Mouse (Mus musculus): ENCODE measurements around the gene Angptl6.

The Angptl6 gene

DNA sequence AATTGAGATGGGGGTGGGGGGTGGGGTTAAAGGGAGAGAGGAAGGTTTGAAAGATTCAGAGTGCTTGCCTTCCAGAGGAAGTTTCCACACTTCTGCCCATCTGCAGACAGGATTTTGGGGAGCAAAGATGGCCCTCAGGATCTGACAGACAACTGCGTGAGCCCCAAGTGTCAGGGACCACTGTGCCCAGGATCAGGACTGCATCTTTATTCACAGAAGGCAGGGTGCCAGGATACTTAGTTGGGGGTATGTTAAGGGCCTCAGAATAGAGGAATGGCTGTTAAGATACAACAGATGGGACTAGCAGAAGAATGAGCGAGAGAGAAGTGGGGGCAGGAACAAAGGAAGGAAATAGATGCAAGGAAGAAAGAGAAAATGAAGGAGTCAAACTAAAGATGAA, 7.0 kb upstream of the Angptl6 start:
- no peak for DNase-seq (ENCODE audit: low spot score in 2 of 2)

DNA sequence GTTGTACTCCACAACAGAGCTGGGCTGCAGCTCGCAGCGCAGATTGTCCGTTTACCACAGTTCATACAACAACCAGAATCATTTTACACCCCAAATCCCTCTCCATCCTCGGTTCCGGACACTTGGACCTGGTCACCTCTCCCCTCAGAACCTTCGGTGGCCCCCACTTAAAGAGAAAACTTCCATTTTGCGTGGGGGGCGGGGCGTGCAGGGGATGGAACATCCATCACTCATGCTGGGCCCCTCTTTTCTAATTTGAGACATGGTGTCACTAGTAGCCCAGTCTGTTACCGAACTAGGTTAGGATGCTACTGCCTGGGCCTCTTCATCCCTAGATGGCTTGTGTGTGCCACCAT, 839 bp downstream of the Angptl6 start:
- no peak for DNase-seq (ENCODE audit: low spot score in 2 of 2)

DNA sequence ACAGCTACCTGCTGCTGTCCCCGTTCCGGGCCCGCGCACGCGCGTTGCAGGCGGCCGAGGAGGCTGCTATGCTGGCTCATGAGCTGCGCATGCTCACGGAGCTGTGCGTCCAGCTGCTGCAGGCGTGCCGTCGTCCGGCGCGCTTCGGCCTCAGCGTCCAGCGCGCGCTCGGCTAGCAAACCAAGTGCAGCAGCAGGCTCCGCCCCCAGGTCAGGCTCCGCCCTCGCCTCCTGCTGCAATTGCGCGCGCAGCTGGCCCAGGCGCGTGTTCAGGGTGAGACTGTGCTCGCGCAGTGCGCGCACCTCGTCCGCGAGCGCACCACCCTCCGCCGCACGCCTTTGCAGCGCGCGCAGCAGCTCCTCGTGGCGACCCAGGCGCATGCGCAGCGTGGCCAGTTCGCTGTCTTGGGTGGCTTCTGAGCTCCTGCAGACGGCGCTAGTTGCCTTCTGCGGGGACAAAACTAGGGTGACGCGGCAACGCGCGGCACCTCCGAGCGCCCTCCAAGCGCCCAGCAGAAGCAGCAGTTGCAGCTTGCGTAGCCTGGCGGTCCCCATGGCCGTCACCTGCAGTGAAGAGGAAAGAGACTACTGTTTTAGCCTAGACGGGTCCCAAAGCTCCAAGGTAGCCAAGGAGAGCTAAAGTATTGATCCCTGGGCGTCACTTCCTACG, 1.4 kb downstream of the Angptl6 start:
- peak; percentile 99 for DNase-seq (ENCODE audit: low spot score in 2 of 2)

GRCm38 (mm10) chr9:20877118-20878040, 2.1 kb downstream of the Angptl6 start:
- no peak for DNase-seq (ENCODE audit: low spot score in 2 of 2)

- DNase-seq (ENCODE audit: low spot score in 2 of 2) = no peak
These were observed 3.0 kb downstream of the Angptl6 start for GRCm38 (mm10) chr9:20876318-20877117.

DNA sequence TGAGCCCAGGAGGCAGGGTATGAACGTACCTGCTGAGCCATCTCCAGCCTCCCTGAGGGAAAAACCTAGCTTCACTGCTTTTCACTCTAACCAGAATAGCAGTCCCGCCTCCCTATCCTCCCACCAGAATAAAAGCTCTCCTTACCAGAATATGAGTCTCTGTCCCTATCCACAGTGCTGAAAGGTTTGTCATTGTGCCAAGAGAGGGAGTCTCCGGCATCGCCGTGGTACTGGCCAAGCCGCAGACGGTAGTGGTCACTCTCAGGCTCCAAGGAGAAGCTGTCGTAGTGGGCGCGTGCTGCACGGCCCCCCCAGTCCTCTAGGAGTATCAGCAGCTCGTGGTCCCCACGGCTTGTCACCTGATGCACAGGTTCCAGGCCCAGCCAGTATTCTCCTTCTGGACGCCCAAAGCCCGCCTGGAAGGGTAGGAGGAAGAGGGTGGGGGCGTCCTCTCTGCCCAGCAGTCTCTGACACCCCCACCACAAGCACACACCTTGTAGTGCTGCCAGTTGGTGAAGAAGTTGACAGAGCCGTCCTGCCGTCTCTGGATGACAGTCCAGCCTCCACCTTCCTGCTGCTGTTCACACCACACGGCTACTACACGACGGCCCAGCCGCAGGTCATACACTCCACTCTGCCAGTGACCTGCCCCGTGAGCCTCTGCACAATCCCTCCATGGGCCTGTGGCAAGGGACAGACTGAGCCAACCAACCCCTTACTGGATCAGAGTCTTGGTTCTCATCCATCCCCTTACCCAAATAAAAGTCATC, 4.3 kb downstream of the Angptl6 start:
- no peak for DNase-seq (ENCODE audit: low spot score in 2 of 2)

DNA sequence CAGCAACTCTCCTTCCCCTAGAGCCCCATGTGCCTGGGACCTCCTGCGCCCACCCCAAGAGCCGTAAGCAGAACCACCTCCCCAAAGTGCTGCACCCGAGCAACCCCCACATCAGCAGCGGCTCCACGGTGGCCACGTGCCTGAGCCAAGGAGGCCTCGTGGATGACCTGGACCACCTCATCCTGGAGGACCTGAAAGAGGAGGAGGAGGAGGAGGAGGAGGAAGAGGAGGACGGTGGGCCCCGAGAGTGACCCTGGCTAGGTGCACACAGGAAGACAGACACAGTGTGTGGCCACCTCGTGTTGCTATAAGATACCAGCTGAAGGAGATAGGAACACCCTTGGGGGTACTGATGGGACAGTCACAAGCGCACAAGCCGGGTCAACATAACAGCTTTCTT, 6.0 kb downstream of the Angptl6 start:
- no peak for DNase-seq (ENCODE audit: low spot score in 2 of 2)

- no peak for DNase-seq (ENCODE audit: low spot score in 2 of 2)
These were observed 6.5 kb downstream of the Angptl6 start for GRCm38 (mm10) chr9:20872991-20873390.

DNA sequence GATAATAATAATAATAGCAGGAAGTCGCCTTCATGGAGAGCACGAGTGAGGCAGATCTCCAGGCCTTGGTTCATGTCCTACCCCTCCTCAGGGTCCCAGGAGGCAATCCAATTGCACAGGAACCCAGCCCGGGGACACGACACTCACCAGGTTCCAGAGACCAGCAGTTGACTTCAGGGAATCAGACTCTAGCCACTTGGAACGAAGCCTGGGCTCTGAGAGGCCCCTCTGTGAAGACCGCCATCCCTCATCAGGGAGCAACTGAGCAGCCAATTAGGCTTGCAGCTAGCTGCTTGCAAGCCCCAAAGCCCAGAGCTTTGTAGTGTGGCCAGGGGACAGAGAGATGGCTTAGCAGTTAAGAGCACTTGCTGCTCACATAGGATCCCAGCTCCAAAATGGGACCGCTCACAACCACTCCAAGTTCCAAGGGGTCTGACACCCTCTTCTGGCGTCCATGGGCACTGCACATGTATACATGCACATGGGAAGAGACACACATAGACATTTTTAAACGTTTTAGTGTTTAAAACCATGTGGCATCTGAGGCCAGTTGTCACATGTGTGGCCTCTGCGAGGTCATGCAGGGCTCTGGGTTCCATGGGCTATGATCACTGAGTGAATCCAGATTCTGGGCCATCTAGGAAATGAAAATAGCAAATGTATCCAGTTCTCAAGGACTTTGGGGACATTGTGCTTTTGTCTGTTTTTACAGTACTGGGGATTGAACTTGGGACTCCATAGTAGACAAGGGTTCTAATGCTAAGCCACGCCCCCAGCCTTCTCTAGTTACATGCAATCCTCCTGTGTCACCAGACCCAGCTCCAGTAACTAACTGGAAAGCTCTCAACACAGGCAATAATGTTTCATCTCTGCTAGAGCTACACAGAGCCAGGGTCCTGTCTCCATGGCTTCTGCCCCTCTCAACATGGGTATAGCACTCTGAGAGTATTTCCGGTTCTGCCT, 9.0 kb downstream of the Angptl6 start:
- DNase-seq (ENCODE audit: low spot score in 2 of 2) = no peak

DNA sequence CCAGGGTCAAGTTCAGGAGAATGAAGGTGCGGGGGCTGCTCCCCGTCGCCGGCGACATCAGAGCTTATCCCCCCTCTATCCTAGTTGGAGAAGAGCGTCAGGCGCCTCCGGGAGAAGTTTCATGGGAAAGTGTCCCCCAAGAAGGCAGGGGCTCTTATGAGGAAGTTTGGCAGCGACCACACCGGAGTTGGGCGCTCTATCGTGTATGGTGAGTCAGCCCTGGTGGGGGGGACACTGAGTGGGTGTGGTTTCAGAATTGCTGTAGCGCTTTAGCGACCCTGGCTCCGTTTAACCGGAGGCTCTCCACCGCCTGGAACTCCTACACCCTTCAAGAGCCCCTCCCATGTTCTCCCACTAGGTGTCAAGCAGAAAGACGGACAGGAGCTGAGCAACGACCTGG, 10.3 kb downstream of the Angptl6 start:
- DNase-seq (ENCODE audit: low spot score in 2 of 2) = no peak

DNA sequence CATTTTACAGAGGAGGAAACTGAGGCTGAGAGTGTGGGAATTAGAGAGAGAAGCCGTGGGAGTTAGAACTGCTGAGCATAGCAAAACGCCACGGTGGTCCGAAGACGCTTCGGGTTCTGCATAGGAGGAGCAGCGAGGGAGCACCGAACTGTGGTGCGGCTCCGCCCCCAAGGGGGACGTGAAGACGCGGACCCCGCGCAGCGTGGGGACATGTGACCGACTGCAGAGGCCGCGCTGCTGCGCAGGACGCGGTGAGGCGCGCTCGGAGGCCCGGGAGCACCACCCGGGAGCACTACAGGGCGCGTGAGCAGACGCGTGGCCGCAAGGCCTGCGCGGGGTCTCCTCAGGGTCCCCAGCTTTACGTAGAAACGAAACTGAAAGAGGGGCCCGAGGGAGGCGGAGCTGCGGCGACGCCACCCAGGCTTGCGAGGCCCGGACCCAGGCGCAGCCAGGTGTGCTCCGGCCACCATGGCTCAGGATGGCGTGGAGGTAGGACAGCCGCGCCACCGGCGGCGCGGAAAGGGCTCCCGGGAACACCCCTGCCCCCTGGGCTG, 11.0 kb downstream of the Angptl6 start, which contains the start of gene A230050P20Rik:
Gene A230050P20Rik (plus strand): TSS at position 195 of the 554 bp plus-strand sequence.
- peak; percentile 61 to 69 for DNase-seq (ENCODE audit: low spot score in 2 of 2)

- DNase-seq (ENCODE audit: low spot score in 2 of 2) = no peak
These were observed 12.6 kb downstream of the Angptl6 start for GRCm38 (mm10) chr9:20866879-20867278.

DNA sequence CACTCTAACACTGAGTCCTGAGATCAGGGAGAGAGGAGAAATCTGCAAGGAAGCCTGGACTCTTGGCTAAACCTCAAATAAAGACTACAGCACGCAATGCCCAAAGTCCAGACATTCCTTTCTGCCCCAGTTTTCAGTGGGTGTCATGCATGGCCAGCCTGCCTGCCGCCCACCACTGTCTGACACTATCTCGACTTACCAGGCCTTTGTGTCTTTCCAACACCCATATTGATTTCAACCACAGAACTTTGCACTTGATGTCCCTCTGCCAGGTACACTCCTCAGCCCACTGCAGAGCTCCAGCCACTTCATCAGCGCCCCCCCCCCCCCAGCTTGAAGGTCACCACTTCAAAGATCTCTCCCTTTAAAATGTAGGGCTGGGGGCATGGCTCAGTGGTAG, 17.3 kb downstream of the Angptl6 start:
- DNase-seq (ENCODE audit: low spot score in 2 of 2) = no peak

- no peak for DNase-seq (ENCODE audit: low spot score in 2 of 2)
These were observed 17.7 kb downstream of the Angptl6 start for GRCm38 (mm10) chr9:20861821-20862220.

DNA sequence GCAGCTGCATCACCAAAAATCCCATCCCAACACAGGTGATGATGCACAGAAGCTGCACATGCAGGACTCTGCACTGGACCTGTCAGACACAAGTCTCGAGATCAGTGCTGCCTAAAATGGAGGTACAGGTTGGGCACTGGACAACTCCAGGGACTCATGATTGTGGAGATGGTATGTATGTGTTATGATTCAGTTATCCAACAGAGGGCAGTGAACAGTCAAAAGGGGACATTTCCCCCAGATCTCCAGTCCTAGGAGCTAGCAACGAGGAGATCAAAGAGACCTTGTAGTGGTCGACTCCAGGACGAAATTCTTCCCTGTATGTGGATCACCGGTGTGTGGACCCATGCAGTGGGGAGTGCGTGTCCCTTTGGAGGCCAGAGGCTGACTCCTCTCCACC, 19.6 kb downstream of the Angptl6 start:
- DNase-seq (ENCODE audit: low spot score in 2 of 2) = no peak

GRCm38 (mm10) chr9:20857131-20857530, 22.4 kb downstream of the Angptl6 start:
- no peak for DNase-seq (ENCODE audit: low spot score in 2 of 2)

GRCm38 (mm10) chr9:20850179-20850578, 29.3 kb downstream of the Angptl6 start:
- DNase-seq (ENCODE audit: low spot score in 2 of 2) = no peak

DNA sequence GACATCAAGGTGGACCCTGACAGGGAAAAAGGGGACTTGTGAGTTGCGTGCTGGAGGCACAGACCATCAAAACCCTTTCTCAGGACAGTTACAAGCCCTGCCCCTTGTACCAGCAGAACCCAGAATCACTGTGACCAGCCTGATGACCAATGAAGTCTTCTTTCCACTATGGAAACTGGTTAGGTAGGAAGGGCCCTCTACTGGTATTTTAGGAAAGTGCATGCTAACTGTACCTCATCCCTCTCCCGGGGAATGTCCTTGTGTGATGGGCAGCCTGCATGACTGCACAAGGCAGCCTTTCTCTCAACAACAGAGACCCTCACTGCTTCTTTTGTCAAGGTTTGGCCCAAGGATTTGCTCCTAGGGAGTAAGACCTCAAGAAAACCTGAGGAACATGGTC, 36.9 kb downstream of the Angptl6 start:
- DNase-seq (ENCODE audit: low spot score in 2 of 2) = no peak

DNA sequence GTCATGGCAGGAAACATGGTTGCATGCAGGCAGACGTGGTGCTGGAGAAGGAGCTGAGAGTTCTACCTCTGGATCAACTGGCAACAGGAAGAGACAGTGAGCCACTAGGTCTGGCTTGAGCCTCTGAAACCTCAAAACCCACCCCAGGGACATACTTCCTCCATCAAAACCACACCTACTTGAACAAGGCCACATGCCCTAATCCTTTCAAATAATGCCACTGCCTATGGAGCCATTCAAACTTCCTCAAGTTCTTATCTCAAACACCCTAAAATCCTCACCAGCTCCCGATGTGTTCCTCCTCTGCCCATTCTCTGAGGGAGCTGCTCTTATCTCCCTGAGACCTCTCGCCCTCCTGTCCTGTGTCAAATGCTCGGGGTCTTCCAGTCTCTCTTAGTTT, 37.3 kb downstream of the Angptl6 start:
- no peak for DNase-seq (ENCODE audit: low spot score in 2 of 2)

DNA sequence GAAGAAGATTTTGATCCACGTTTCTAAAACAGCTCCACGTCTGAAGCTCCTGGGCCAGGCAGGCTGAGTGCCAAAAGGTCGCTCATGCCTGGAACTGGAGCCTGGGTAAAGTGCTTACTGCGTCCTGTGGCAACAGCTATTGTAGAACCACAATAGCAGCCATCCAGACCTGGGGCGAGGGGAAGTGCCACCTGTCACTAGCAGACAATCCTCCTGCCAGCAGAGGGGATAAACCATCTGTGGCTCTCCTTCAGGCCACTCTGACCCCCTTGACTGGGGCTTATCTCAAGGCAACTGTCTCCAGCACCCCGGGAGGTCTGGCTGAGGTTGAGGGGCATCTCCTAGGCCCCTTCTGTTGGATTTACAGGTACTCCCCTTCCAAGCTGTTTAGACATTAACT, 40.6 kb downstream of the Angptl6 start:
- DNase-seq (ENCODE audit: low spot score in 2 of 2) = no peak
